Mouse (Mus musculus): ENCODE data around the gene Slc38a10.

DNA sequence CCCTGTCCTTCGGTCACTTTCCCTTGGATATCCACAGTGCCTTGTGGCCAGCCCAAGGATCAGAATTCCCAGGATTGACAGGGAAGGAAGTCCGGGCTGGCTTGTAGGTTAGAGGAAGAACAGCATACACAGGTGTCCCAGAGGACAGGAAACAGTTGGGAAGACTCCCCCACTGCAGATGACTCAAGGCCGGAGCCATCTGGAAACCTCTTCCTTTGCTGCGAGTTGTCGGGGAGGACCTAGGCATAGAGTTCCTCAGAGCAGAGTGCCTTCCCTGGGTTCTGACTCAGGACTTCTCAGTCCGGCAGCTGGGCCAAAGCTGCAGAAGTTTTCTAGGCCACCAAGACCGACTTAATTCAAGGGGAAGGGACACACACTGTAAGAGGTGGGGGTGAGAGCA is 48.6 kb upstream of the Slc38a10 start:
- no peak for TF ChIP-seq POLR2A (IDR thresholded peaks at IDR 0.05; ENCODE audit: low read depth, low read length)
- no peak for TF ChIP-seq CTCF (IDR thresholded peaks at IDR 0.05; ENCODE audit: extremely low read depth, insufficient read depth, insufficient read length, insufficient replicate concordance)
